Mouse (Mus musculus) C2C12 (cell line): Measurements from ENCODE around the gene Scube2.

ENCODE experiments used
- CTCF ChIP-seq: IDR thresholded peaks from one replicate; pipeline ENCODE4 v1.5.1; 2011; ENCODE audit not compliant: control insufficient read depth, insufficient read depth, insufficient read length
- FOSL1 ChIP-seq: IDR thresholded peaks from one replicate; pipeline ENCODE4 v1.8.0; 2011; ENCODE audit warnings: mild to moderate bottlenecking, low read length; ENCODE audit not compliant: poor library complexity, insufficient read depth, severe bottlenecking
- MAX ChIP-seq: IDR thresholded peaks from one replicate; pipeline ENCODE4 v1.6.1; 2011; ENCODE audit warnings: mild to moderate bottlenecking, control low read depth
- USF1 ChIP-seq: IDR thresholded peaks from one replicate; pipeline ENCODE4 v1.6.1; 2011; ENCODE audit warnings: low read depth, mild to moderate bottlenecking, control low read depth, moderate library complexity

DNA sequence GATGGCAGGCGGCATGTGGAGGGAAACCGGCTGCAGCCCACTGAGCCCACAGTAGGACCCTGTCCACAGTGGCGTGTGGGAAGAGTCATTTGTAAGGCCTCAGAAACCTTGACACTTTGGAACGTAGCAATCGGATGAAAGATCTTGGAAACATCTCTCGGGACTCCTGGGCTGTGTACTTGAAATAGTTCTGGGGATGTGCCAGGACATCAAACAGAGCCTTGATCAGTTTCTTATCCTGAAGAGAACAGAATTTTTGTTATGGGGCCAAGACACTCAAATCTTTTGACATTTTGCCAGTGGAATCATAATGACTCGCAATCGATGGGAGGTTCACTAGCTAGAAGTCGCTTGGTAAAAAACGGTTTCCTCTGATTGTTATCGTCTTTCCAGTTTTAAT is 66.3 kb downstream of the Scube2 start:
- TF ChIP-seq USF1, result no peak
- no peak for TF ChIP-seq CTCF
- TF ChIP-seq FOSL1, result no peak
- no peak for TF ChIP-seq MAX
